Mouse (Mus musculus): Measurements from ENCODE around the gene Fat1.

DNA sequence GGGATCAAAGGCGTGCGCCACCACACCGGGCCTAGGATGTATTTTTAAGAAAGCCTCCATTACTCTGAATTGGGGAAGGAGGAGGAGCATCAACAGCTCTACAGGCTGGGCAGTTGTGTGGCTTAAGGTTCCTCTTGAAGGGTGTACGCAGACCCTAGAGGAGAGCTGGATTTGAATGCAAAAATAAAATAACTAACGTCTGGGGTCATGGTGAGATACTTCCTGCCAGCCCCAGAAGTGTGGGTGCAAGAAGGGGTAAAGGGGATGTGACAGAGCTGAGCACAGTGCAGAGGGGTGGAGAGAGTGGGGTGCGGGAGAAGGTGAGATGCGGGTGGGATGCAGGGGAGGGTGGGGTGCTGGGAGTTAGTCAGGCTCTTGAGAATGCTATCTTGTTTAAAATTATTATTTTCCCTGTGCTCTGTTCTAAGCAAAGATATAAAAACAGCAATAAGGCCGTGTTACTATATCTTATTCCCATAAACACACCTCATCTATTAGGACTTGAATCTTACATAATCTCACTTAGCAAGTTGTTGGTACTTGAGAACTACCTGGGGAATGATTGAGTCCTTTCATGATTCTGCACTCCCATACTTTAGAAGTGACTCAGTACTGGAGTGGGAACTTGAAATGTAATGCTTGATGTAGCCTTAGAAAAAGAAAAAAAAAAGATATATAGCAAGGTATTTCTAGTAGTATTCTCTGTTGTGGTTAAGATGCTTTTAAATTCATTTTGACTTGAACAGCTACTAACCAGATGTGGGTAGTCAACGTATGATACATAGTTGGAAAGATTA, 2.5 kb upstream of the Fat1 start:
- TF ChIP-seq CTCF (IDR thresholded peaks at IDR 0.05; ENCODE audit: insufficient read depth, low read depth, low read length) = no peak
- TF ChIP-seq POLR2A (IDR thresholded peaks at IDR 0.05; ENCODE audit: insufficient read depth, low read depth, low read length) = no peak

Data from olfactory bulb, adult 2 months (tissue).